Mouse (Mus musculus) lung, adult 2 months (tissue): ENCODE data around the gene Prkca.

Experiments used
- CTCF ChIP-seq: fragments of 200-500 bp; IDR thresholded peaks from 2 replicates; pipeline ENCODE4 v1.5.1; 2011; ENCODE audit warnings: mild to moderate bottlenecking, low read length, control low read depth; ENCODE audit not compliant: insufficient read depth
- POLR2A ChIP-seq: fragments of 200-500 bp; IDR thresholded peaks from 2 replicates; pipeline ENCODE4 v1.6.1; 2011; ENCODE audit warnings: low read depth, mild to moderate bottlenecking, control low read depth, low read length, borderline replicate concordance; ENCODE audit errors: extremely low read depth

DNA sequence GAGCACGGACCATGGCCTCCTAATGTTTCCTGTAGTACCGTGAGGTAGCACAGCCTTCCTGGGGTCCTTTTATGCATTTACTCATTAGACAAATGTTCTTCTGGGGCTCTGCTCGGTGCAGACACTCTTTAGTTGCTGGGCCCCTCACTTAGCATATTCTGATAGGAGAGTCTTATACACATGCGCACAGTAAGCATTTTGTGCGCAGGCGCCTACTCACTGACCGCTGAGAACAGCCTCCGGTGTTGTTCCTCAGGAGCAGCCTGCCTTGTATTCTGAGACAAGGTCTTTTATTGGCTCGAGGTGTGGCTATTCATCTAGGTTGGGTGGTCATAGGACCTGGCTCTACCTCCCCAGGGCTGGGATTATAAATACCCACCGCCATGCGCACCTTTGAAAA is 412.4 kb downstream of the Prkca start:
- TF ChIP-seq POLR2A (no peak), CTCF (no peak)
